Comparison of ENCODE assay signal across 12 mouse cellular contexts in the genomic region with DNA sequence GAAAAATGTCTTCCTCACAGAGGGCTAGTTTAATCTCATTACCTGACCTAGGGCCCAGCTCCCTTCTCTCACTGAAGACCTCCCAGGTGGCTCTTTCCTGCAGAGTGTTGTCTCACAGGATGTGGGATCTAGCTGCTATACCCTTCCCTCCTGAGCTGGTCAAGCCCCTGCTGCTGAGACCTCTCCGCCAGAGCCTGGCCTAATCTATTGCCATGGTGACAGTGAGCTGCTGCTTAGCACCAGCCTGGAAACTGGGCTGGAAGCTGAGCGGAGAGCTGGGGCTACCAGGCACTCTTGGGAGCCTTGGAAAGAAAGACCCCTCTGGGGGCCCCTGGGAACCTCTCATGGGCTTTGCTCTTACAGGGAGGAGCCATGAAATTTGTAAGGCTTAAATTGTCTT. TPM values are rescaled to one million over a fixed set of nuclear protein-coding genes. Genes with fewer than 3 reads are reported as not detected.
DNase-seq lines count a peak whose midpoint lies in the region; ATAC-seq and TF ChIP-seq lines count a peak whose summit lies in the region.
"Had no signal": no experiment of that assay in that cellular context is flagged by ENCODE, and none has a peak within 500 bp of the region (broad histone marks: within the 10 kb centered on the region; RNA-seq: fewer than 3 reads in every experiment).

No protein-coding gene starts in this region.

- peak overlapping the region; percentile 8; the same call in 1 of the 2 replicates for H3K4me2 ChIP-seq in forebrain, embryonic 12.5 days
- H3K4me2 ChIP-seq in hindbrain, postnatal 0 days (ENCODE audit: low read depth, low read length), result peak overlapping the region; percentile 18; the same call in 1 of the 2 replicates
- no peak overlapping the region for H3K4me2 ChIP-seq in neural tube, embryonic 14.5 days (ENCODE audit: low read depth, low read length)
- H3K4me2 ChIP-seq: embryonic facial prominence, embryonic 12.5 days had no signal

- H3K27ac ChIP-seq in forebrain, embryonic 12.5 days, result peak overlapping the region; percentile 54
- peak overlapping the region; percentile 41; the same call in 1 of the 2 replicates for H3K27ac ChIP-seq in hindbrain, postnatal 0 days
- H3K27ac ChIP-seq in neural tube, embryonic 14.5 days (ENCODE audit: low read depth, low read length), result peak overlapping the region; percentile 44; the same call in 1 of the 2 replicates
- H3K27ac ChIP-seq: embryonic facial prominence, embryonic 12.5 days had no signal

- H3K9ac ChIP-seq in forebrain, embryonic 12.5 days, result peak overlapping the region; percentile 33; the same call in 1 of the 2 replicates
- 0 out of 2 replicates have a peak overlapping the region, but pooled peaks have one; percentile 21 for H3K9ac ChIP-seq in hindbrain, postnatal 0 days (replicated peaks; ENCODE audit: low read length)
- H3K9ac ChIP-seq in neural tube, embryonic 14.5 days (replicated peaks; ENCODE audit: low read depth, low read length), result no peak overlapping the region
- H3K9ac ChIP-seq: embryonic facial prominence, embryonic 12.5 days had no signal

- peak; percentile 28 to 37 for DNase-seq in layer of hippocampus, postnatal 10 days (ENCODE audit: low spot score in 2 of 2)
- DNase-seq in layer of hippocampus, postnatal 36 days, result no peak
- DNase-seq in hindbrain, postnatal 0 days (ENCODE audit: low spot score), result peak; percentile 73
- DNase-seq in gastrocnemius, postnatal 10 days, result no peak
- no peak for DNase-seq in thymus, postnatal 25 days
- no peak for DNase-seq in gastrocnemius, postnatal 14 days

- no peaks in the 10 kb centered on the region for H3K27me3 ChIP-seq in forebrain, embryonic 12.5 days
- no peaks in the 10 kb centered on the region for H3K27me3 ChIP-seq in hindbrain, postnatal 0 days (ENCODE audit: insufficient read depth, low read length)
- no peaks in the 10 kb centered on the region for H3K27me3 ChIP-seq in neural tube, embryonic 14.5 days (ENCODE audit: control insufficient read depth, insufficient read depth, low read length)
- H3K27me3 ChIP-seq: embryonic facial prominence, embryonic 12.5 days had no signal

- 9% methylated on average over 2 of the region's 2 CpGs for WGBS in forebrain, embryonic 12.5 days
- 20% methylated on average over 2 of the region's 2 CpGs for WGBS in hindbrain, postnatal 0 days
- WGBS in neural tube, embryonic 14.5 days, result 8% methylated on average over 2 of the region's 2 CpGs

- no peaks in the 10 kb centered on the region for H3K36me3 ChIP-seq in forebrain, embryonic 12.5 days (replicated peaks)
- H3K36me3 ChIP-seq in hindbrain, postnatal 0 days (ENCODE audit: insufficient read depth, low read length), result no peaks in the 10 kb centered on the region
- no peaks in the 10 kb centered on the region for H3K36me3 ChIP-seq in neural tube, embryonic 14.5 days (ENCODE audit: control insufficient read depth, insufficient read depth, low read length)
- H3K36me3 ChIP-seq: embryonic facial prominence, embryonic 12.5 days had no signal

- peak; percentile 82 for ATAC-seq in forebrain, embryonic 12.5 days (ENCODE audit: low FRiP score)
- peak; percentile 77 for ATAC-seq in hindbrain, postnatal 0 days
- ATAC-seq in neural tube, embryonic 14.5 days (ENCODE audit: low read depth), result peak; percentile 71; the same call in 1 of the 2 replicates
- ATAC-seq: inflammation-experienced regulatory T-cells, adult 6 months; lung, postnatal 0 days had no signal

- intact Hi-C loops in gastrocnemius, postnatal 14 days (cut with DNase I; ENCODE audit: low total_unique reads), result loop anchor here (5.0 kb wide), 1 partner anchor 109 kb away; no protein-coding TSS in a partner anchor

- H3K4me3 ChIP-seq in forebrain, embryonic 12.5 days (replicated peaks), result no peak overlapping the region
- no peak overlapping the region for H3K4me3 ChIP-seq in hindbrain, postnatal 0 days (ENCODE audit: low read length)
- no peak overlapping the region for H3K4me3 ChIP-seq in neural tube, embryonic 14.5 days (ENCODE audit: low read depth, low read length)
- H3K4me3 ChIP-seq: embryonic facial prominence, embryonic 12.5 days; myocyte had no signal

- no peaks in the 10 kb centered on the region for H3K9me3 ChIP-seq in forebrain, embryonic 12.5 days
- no peaks in the 10 kb centered on the region for H3K9me3 ChIP-seq in hindbrain, postnatal 0 days (ENCODE audit: low read length)
- H3K9me3 ChIP-seq in neural tube, embryonic 14.5 days (ENCODE audit: control insufficient read depth, low read length), result no peaks in the 10 kb centered on the region
- H3K9me3 ChIP-seq: embryonic facial prominence, embryonic 12.5 days had no signal

- H3K4me1 ChIP-seq in forebrain, embryonic 12.5 days, result peaks cover 34% of the 10 kb centered on the region
- H3K4me1 ChIP-seq in hindbrain, postnatal 0 days (ENCODE audit: insufficient read depth, low read length), result peaks cover 6% of the 10 kb centered on the region; the same call in 1 of the 2 replicates
- no peaks in the 10 kb centered on the region for H3K4me1 ChIP-seq in neural tube, embryonic 14.5 days (ENCODE audit: control insufficient read depth, insufficient read depth, low read length)

- no peak for TF ChIP-seq CTCF in hindbrain, postnatal 0 days (IDR thresholded peaks at IDR 0.05; ENCODE audit: low read depth)

RNA-seq across cellular contexts. Expression of gene Tspan33, which starts 13.9 kb away (rescaled TPM):
- 10 to 100 TPM; 22.0 to 23.0 TPM for total RNA-seq in layer of hippocampus, postnatal 10 days (2021)
- 10 to 100 TPM; 34.4 to 36.3 TPM for total RNA-seq in layer of hippocampus, postnatal 36 days (2021)
- polyA plus RNA-seq in forebrain, embryonic 12.5 days (2016; fragmentation: Nextera tagmentation; extraction: Ambion mirVana), result 8.6 and 9.2 TPM in 2 replicates
- 23.9 and 26.0 TPM in 2 replicates for total RNA-seq in hindbrain, postnatal 0 days (2014; rRNA removed)
- polyA plus RNA-seq in hindbrain, postnatal 0 days (2015; fragmentation: Nextera tagmentation; extraction: Ambion mirVana), result 15.4 and 15.5 TPM in 2 replicates
- 5.6 and 7.2 TPM in 2 replicates for polyA plus RNA-seq in neural tube, embryonic 14.5 days (2014; fragmentation: Nextera tagmentation; extraction: Ambion mirVana)
- 1 to 10 TPM; 3.1 to 5.1 TPM for total RNA-seq in gastrocnemius, postnatal 10 days (2021)
- 1 to 10 TPM; 2.9 to 3.8 TPM for total RNA-seq in gastrocnemius, postnatal 14 days (2021)

RNA-seq across cellular contexts. Expression of gene Smo, which starts 27.4 kb away (rescaled TPM):
- 10 to 100 TPM; 14.2 to 16.0 TPM for total RNA-seq in layer of hippocampus, postnatal 10 days (2021)
- 10 to 100 TPM; 16.6 to 17.4 TPM for total RNA-seq in layer of hippocampus, postnatal 36 days (2021)
- 45.1 and 48.4 TPM in 2 replicates for polyA plus RNA-seq in forebrain, embryonic 12.5 days (2016; fragmentation: Nextera tagmentation; extraction: Ambion mirVana)
- total RNA-seq in hindbrain, postnatal 0 days (2014; rRNA removed), result 74.3 and 78.0 TPM in 2 replicates
- polyA plus RNA-seq in hindbrain, postnatal 0 days (2015; fragmentation: Nextera tagmentation; extraction: Ambion mirVana), result 11.8 and 12.8 TPM in 2 replicates
- 9.2 and 14.5 TPM in 2 replicates for polyA plus RNA-seq in neural tube, embryonic 14.5 days (2014; fragmentation: Nextera tagmentation; extraction: Ambion mirVana)
- total RNA-seq in gastrocnemius, postnatal 10 days (2021), result 10 to 100 TPM; 21.2 to 26.3 TPM
- 10 to 100 TPM; 11.0 to 14.4 TPM for total RNA-seq in gastrocnemius, postnatal 14 days (2021)
- polyA plus RNA-seq: inflammation-experienced regulatory T-cells, adult 6 months had no signal

RNA-seq across cellular contexts. Expression of gene Ahcyl2, which starts 59.9 kb away (rescaled TPM):
- total RNA-seq in layer of hippocampus, postnatal 10 days (2021), result 100 to 1,000 TPM in 1 of 2 experiments, 10 to 100 TPM in 1; 94.4 to 121 TPM
- 100 to 1,000 TPM; 232 to 261 TPM for total RNA-seq in layer of hippocampus, postnatal 36 days (2021)
- 14.7 and 18.6 TPM in 2 replicates for polyA plus RNA-seq in forebrain, embryonic 12.5 days (2016; fragmentation: Nextera tagmentation; extraction: Ambion mirVana)
- 56.8 and 57.5 TPM in 2 replicates for total RNA-seq in hindbrain, postnatal 0 days (2014; rRNA removed)
- 19.6 and 23.1 TPM in 2 replicates for polyA plus RNA-seq in hindbrain, postnatal 0 days (2015; fragmentation: Nextera tagmentation; extraction: Ambion mirVana)
- polyA plus RNA-seq in neural tube, embryonic 14.5 days (2014; fragmentation: Nextera tagmentation; extraction: Ambion mirVana), result 27.3 and 28.9 TPM in 2 replicates
- 10 to 100 TPM in 1 of 2 experiments, 1 to 10 TPM in 1; 8.8 to 11.8 TPM for total RNA-seq in gastrocnemius, postnatal 10 days (2021)
- total RNA-seq in gastrocnemius, postnatal 14 days (2021), result 10 to 100 TPM in 1 of 2 experiments, 1 to 10 TPM in 1; 9.5 to 10.9 TPM

Comparison
In these comparisons a context has a peak if more than half of its experiments do, and no peak if none do; other contexts are left out.
1. DNase-seq: peak in layer of hippocampus, postnatal 10 days (2 of 2) and hindbrain, postnatal 0 days (single experiment); none in layer of hippocampus, postnatal 36 days (0 of 2), gastrocnemius, postnatal 10 days (single experiment), thymus, postnatal 25 days (single experiment) and gastrocnemius, postnatal 14 days (single experiment).
2. Peak in every context shown above with its lines, with median percentiles within 50 percentile points of each other: ATAC-seq and H3K27ac ChIP-seq.